Mouse (Mus musculus) neutrophil, adult 5-6 weeks (primary cell): ENCODE measurements around the gene Vdac2. TPM values are rescaled to one million over a fixed set of nuclear protein-coding genes. Genes with fewer than 3 reads are reported as not detected.

Experiments
- ATAC-seq: fragments of 151-379, 151-347 bp; 2 replicates; pipeline ENCODE4 v1.8.0; 2017; ENCODE audit warnings: mild to moderate bottlenecking, moderate TSS enrichment; ENCODE audit not compliant: insufficient number of reproducible peaks, poor library complexity, low FRiP score, severe bottlenecking; ENCODE audit errors: extremely low read depth
- total RNA-seq: library from RNA; stranded (forward); fragments of 200-1000 nt; gene quantifications from 2 replicates; pipeline ENCODE4 v1.2.3, GENCODE M21; 2017

The Vdac2 gene
- total RNA-seq, 1 experiment from 2014 or later, result 144 TPM

- ATAC-seq, result no peak
Observed at GRCm38 (mm10) chr14:21813847-21814246, 11.2 kb upstream of the Vdac2 start.

GRCm38 (mm10) chr14:21814606-21815005 is 10.4 kb upstream of the Vdac2 start:
- no peak for ATAC-seq

GRCm38 (mm10) chr14:21816255-21816654 is 8.8 kb upstream of the Vdac2 start:
- no peak for ATAC-seq

- no peak for ATAC-seq
Observed at GRCm38 (mm10) chr14:21817453-21817852, 7.6 kb upstream of the Vdac2 start.

- ATAC-seq, result no peak
Observed at GRCm38 (mm10) chr14:21820880-21821505, 4.0 kb upstream of the Vdac2 start.

GRCm38 (mm10) chr14:21822307-21822706 is 2.7 kb upstream of the Vdac2 start:
- ATAC-seq, result no peak

- no peak for ATAC-seq
Observed at GRCm38 (mm10) chr14:21822795-21823374, 2.2 kb upstream of the Vdac2 start.

- no peak for ATAC-seq
Observed at GRCm38 (mm10) chr14:21823897-21824296, 1.1 kb upstream of the Vdac2 start.

GRCm38 (mm10) chr14:21825786-21826491 is 901 bp downstream of the Vdac2 start:
- no peak for ATAC-seq

GRCm38 (mm10) chr14:21830876-21831767 is 6.1 kb downstream of the Vdac2 start:
- peak; percentile 81 for ATAC-seq

GRCm38 (mm10) chr14:21831830-21832403 is 6.9 kb downstream of the Vdac2 start:
- ATAC-seq, result peak; percentile 63; the same call in 1 of the 2 replicates

- no peak for ATAC-seq
Observed at GRCm38 (mm10) chr14:21838336-21839017, 13.4 kb downstream of the Vdac2 start.

- no peak for ATAC-seq
Observed at GRCm38 (mm10) chr14:21841819-21842592, 17.0 kb downstream of the Vdac2 start.

GRCm38 (mm10) chr14:21843263-21843662 is 18.2 kb downstream of the Vdac2 start:
- ATAC-seq, result peak; percentile 39; the same call in 1 of the 2 replicates

GRCm38 (mm10) chr14:21846827-21847380 is 21.9 kb downstream of the Vdac2 start:
- ATAC-seq, result no peak

GRCm38 (mm10) chr14:21847381-21848165 is 22.5 kb downstream of the Vdac2 start:
- ATAC-seq, result no peak
